Mouse (Mus musculus) kidney, embryonic 15.5 days (tissue): ENCODE results near the gene Hecw2. TPM values are rescaled to one million over a fixed set of nuclear protein-coding genes. Genes with fewer than 3 reads are reported as not detected.

ENCODE experiments used
- ATAC-seq: fragments of 200-750 bp; cut with Nextera tagmentation; replicated peaks from 2 replicates; pipeline ENCODE4 v1.8.0; 2017; ENCODE audit warnings: moderate TSS enrichment; ENCODE audit not compliant: low FRiP score
- H3K27ac ChIP-seq: fragments of 300-500 bp; sonication (generic); 2 replicates; pipeline ENCODE4 v1.5.1; 2015; ENCODE audit warnings: mild to moderate bottlenecking, inconsistent platforms
- H3K27me3 ChIP-seq: fragments of 300-500 bp; sonication (generic); 2 replicates; pipeline ENCODE4 v1.6.1; 2015; ENCODE audit warnings: inconsistent platforms
- H3K36me3 ChIP-seq: fragments of 300-500 bp; sonication (generic); 2 replicates; pipeline ENCODE4 v1.6.1; 2015; ENCODE audit warnings: inconsistent platforms
- H3K4me1 ChIP-seq: fragments of 300-500 bp; sonication (generic); 2 replicates; pipeline ENCODE4 v1.6.1; 2015; ENCODE audit warnings: inconsistent platforms
- H3K4me2 ChIP-seq: fragments of 300-500 bp; sonication (generic); 2 replicates; pipeline ENCODE4 v1.6.1; 2015; ENCODE audit warnings: moderate library complexity, mild to moderate bottlenecking, inconsistent platforms
- H3K4me3 ChIP-seq: fragments of 300-500 bp; sonication (generic); replicated peaks from 2 replicates; pipeline ENCODE4 v1.5.1; 2015; ENCODE audit warnings: mild to moderate bottlenecking, inconsistent platforms
- H3K9ac ChIP-seq: fragments of 300-500 bp; sonication (generic); 2 replicates; pipeline ENCODE4 v1.6.1; 2015; ENCODE audit warnings: mild to moderate bottlenecking, inconsistent platforms
- H3K9me3 ChIP-seq: fragments of 300-500 bp; sonication (generic); replicated peaks from 2 replicates; pipeline ENCODE4 v1.6.1; 2016; ENCODE audit warnings: inconsistent platforms
- WGBS: fragments of 180-500 bp; shearing (Covaris S2); methylation state at CpG from one replicate; pipeline ENCODE4 v1.1.7; 2015; ENCODE audit warnings: mixed read lengths; 5-methylcytosine and 5-hydroxymethylcytosine counted together
- polyA plus RNA-seq: library from polyadenylated mRNA; unstranded; fragments of >200 nt; fragmentation: Nextera tagmentation; extraction: Ambion mirVana; gene quantifications from 2 replicates; pipeline ENCODE4 v1.2.1, GENCODE M21; 2015

The Hecw2 gene
- polyA plus RNA-seq, 1 experiment from 2014 or later, result 3.2 TPM

DNA sequence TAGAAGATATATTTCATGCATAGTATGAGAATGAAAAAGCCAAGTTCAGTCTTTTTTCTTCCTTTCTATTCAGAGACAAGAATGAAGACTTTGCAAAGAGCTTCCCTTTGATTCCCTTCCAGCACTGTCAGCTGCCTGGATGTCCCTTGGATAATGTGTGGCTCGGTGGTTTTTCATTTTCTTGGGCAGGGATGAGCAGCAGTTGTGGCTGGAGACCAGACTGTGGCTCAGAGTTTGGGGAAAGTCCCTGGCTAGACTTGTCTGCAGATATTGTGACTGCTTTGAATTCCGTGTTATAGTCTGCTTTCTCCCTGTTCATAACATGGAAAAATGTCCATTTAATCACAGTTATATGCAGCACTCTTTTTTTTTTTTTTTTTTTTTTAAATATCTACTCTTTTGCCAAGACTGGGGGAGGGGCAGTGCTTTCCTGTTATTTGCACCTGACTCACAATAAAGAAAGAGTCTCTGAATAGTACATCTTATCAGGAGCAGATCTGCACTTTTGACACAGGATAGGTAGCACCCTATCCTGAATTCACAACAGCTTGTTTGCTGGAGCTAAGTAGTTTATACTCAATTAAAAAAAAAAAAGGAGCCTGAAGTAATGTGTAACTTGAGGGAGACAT, 380.8 kb downstream of the Hecw2 start:
- H3K4me3 ChIP-seq, result no peak overlapping the region
- no peak for ATAC-seq
- WGBS, result 77% methylated on average over 2 of the region's 2 CpGs
- H3K36me3 ChIP-seq, result no peaks in the 10 kb centered on the region
- H3K9me3 ChIP-seq, result no peaks in the 10 kb centered on the region
- no peak overlapping the region for H3K4me2 ChIP-seq
- no peaks in the 10 kb centered on the region for H3K27me3 ChIP-seq
- no peak overlapping the region for H3K27ac ChIP-seq
- no peak overlapping the region for H3K9ac ChIP-seq
- no peaks in the 10 kb centered on the region for H3K4me1 ChIP-seq

DNA sequence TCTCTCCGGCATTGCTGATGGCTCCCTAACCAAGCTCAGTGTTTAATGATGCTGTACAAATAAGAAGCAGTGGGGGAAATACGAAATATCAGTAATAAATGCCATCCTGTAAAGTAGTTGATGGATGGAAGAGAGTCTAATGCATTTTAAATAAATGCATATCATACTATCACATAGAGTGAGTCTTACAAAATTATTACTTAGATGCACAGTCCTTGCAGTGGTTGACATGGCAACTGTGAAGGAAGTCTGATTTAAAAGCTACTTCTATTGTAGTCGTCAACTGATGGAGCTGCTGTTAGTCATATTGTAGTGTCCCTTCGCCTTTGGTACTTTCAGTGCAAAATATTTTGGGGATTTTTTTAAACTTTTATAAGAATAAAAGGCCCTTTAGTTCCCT, 383.0 kb downstream of the Hecw2 start:
- ATAC-seq, result no peak
- Histone ChIP-seq H3K9me3 (no peaks in the 10 kb centered on the region), H3K4me2 (no peak overlapping the region), H3K27ac (no peak overlapping the region), H3K9ac (no peak overlapping the region), H3K27me3 (no peaks in the 10 kb centered on the region), H3K4me3 (no peak overlapping the region), H3K36me3 (no peaks in the 10 kb centered on the region), H3K4me1 (no peaks in the 10 kb centered on the region)
- 89% methylated on average over 4 of the region's 4 CpGs for WGBS

DNA sequence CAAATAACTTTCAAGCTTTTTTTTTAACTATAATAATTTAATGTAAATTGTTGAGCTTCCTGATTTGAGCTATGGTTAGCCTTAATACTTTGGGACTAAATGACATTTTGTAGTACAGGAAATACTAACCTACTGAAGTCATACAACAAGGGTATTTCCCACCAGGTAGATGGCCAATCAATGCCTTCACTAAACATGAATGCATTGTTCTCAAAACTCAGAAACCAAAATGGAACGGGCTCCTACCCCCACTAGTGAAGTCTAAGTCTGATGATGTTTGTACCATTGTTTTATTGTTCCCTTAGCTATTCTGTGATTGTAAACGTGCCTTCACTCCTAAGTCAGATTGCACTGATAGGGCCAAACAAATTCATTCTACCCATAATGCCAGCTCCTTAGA, 386.7 kb downstream of the Hecw2 start:
- Histone ChIP-seq H3K4me1 (no peaks in the 10 kb centered on the region), H3K27me3 (no peaks in the 10 kb centered on the region), H3K9ac (no peak overlapping the region), H3K4me3 (no peak overlapping the region), H3K27ac (no peak overlapping the region), H3K36me3 (no peaks in the 10 kb centered on the region), H3K4me2 (no peak overlapping the region), H3K9me3 (no peaks in the 10 kb centered on the region)
- no peak for ATAC-seq
- 75% methylated on average over 2 of the region's 2 CpGs for WGBS

DNA sequence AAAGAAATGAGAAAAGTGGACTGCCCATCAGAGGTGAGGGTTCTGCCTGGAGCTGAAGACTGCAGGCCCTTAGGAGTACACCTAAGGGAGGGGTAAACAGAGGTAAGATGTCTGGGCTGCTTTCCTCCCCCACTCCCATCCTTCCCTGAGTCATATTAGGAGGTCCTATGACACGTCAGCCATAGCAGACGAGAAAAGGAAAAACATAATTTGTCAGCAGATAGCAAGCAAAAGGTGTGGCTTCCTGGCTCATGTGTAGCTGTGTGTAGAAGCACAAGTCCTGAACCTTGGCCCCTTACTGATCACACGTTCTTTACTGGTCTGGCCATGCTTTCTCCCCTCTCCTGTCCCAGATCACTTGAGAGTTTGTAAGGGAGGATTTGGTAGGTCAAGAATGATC, 397.2 kb downstream of the Hecw2 start:
- ATAC-seq, result no peak
- Histone ChIP-seq H3K4me2 (no peak overlapping the region), H3K4me1 (no peaks in the 10 kb centered on the region), H3K9ac (no peak overlapping the region), H3K36me3 (no peaks in the 10 kb centered on the region), H3K4me3 (no peak overlapping the region), H3K27me3 (no peaks in the 10 kb centered on the region), H3K9me3 (no peaks in the 10 kb centered on the region), H3K27ac (no peak overlapping the region)
- 66% methylated on average over 3 of the region's 3 CpGs for WGBS

DNA sequence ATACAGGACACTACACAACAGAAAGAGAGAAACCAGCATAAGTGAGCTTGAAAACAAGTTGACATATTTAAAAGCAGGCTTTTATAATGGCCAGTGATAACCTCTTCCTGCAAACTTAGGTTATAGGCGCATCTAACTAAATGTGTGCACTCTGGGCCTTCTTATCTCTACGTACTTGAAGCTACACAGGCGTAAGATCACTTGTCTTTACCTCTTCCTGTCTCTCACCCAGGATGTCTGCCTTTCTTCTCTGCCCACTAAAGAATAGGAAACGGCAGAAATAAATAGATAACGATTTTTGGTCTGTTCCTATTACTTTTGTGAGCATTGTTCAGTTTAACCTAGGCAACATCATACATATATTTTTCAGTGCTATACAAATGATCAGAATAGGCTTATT, 397.9 kb downstream of the Hecw2 start:
- Histone ChIP-seq H3K27me3 (no peaks in the 10 kb centered on the region), H3K27ac (no peak overlapping the region), H3K36me3 (no peaks in the 10 kb centered on the region), H3K9me3 (no peaks in the 10 kb centered on the region), H3K4me2 (no peak overlapping the region), H3K4me3 (no peak overlapping the region), H3K9ac (no peak overlapping the region), H3K4me1 (no peaks in the 10 kb centered on the region)
- no peak for ATAC-seq
- WGBS, result 80% methylated on average over 5 of the region's 5 CpGs

- H3K9ac ChIP-seq, result no peak overlapping the region
- H3K27ac ChIP-seq, result no peak overlapping the region
- 88% methylated on average over 6 of the region's 6 CpGs for WGBS
- H3K4me2 ChIP-seq, result no peak overlapping the region
- no peaks in the 10 kb centered on the region for H3K27me3 ChIP-seq
- H3K36me3 ChIP-seq, result no peaks in the 10 kb centered on the region
- ATAC-seq, result no peak
- no peaks in the 10 kb centered on the region for H3K9me3 ChIP-seq
- no peak overlapping the region for H3K4me3 ChIP-seq
- H3K4me1 ChIP-seq, result no peaks in the 10 kb centered on the region
Observed at GRCm38 (mm10) chr1:53796271-53796670, 398.7 kb downstream of the Hecw2 start.

DNA sequence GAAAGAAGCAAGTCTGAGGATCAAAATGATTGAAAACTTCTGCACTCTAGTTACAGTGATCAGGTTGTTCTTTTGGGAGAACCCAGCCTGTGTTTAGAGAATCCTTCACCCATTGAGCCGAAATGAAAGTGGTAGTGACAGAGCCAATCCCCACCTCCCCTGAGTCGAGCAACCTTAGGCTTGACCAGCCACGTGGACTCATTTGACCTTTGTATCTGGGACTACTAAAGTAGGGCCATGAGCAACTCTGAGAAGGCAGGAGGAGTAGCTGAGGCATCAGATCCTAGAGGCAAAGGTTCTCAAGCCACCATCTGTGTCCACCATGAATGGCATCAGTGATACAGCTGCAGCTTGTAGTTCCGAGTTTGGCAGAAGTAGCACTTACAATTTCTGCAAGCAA, 399.4 kb downstream of the Hecw2 start:
- ATAC-seq, result no peak
- no peak overlapping the region for H3K9ac ChIP-seq
- no peaks in the 10 kb centered on the region for H3K9me3 ChIP-seq
- H3K4me1 ChIP-seq, result no peaks in the 10 kb centered on the region
- H3K4me3 ChIP-seq, result no peak overlapping the region
- no peak overlapping the region for H3K4me2 ChIP-seq
- H3K27me3 ChIP-seq, result no peaks in the 10 kb centered on the region
- 79% methylated on average over 4 of the region's 4 CpGs for whole genome bisulfite sequencing
- no peaks in the 10 kb centered on the region for H3K36me3 ChIP-seq
- H3K27ac ChIP-seq, result no peak overlapping the region

- no peak overlapping the region for H3K4me3 ChIP-seq
- ATAC-seq, result no peak
- H3K9me3 ChIP-seq, result no peaks in the 10 kb centered on the region
- H3K27me3 ChIP-seq, result no peaks in the 10 kb centered on the region
- no peaks in the 10 kb centered on the region for H3K4me1 ChIP-seq
- 90% methylated on average over 5 of the region's 5 CpGs for WGBS
- no peak overlapping the region for H3K9ac ChIP-seq
- H3K4me2 ChIP-seq, result no peak overlapping the region
- no peaks in the 10 kb centered on the region for H3K36me3 ChIP-seq
- H3K27ac ChIP-seq, result no peak overlapping the region
Observed at GRCm38 (mm10) chr1:53795081-53795480, 399.9 kb downstream of the Hecw2 start.

DNA sequence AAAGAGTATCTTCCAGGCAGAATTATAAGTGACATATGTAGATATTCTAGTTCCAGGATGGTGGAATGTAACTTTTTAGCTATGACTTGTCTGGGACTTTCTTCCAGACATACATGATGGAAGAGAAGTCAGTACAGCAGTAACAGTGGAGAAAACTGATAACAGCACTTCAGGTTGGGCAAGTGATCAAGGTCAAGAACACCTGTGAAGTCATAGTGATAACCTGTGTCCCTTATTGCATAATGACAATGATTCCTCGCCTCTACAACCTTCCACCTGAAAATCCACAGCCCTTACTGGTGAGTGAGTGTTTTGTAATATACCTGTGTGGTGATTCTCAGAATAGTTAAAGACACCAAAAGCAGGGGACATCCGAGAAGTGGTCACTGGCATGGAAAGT, 400.7 kb downstream of the Hecw2 start:
- no peaks in the 10 kb centered on the region for H3K9me3 ChIP-seq
- no peak overlapping the region for H3K4me3 ChIP-seq
- 86% methylated on average over 2 of the region's 2 CpGs for WGBS
- H3K4me1 ChIP-seq, result no peaks in the 10 kb centered on the region
- no peaks in the 10 kb centered on the region for H3K36me3 ChIP-seq
- no peaks in the 10 kb centered on the region for H3K27me3 ChIP-seq
- no peak for ATAC-seq
- H3K4me2 ChIP-seq, result no peak overlapping the region
- H3K9ac ChIP-seq, result no peak overlapping the region
- no peak overlapping the region for H3K27ac ChIP-seq

GRCm38 (mm10) chr1:53791343-53791742, 403.6 kb downstream of the Hecw2 start:
- Histone ChIP-seq H3K27ac (no peak overlapping the region), H3K9me3 (no peaks in the 10 kb centered on the region), H3K4me1 (no peaks in the 10 kb centered on the region), H3K9ac (no peak overlapping the region), H3K27me3 (no peaks in the 10 kb centered on the region), H3K4me2 (no peak overlapping the region), H3K4me3 (no peak overlapping the region), H3K36me3 (no peaks in the 10 kb centered on the region)
- no peak for ATAC-seq
- 80% methylated on average over 2 of the region's 2 CpGs for WGBS

DNA sequence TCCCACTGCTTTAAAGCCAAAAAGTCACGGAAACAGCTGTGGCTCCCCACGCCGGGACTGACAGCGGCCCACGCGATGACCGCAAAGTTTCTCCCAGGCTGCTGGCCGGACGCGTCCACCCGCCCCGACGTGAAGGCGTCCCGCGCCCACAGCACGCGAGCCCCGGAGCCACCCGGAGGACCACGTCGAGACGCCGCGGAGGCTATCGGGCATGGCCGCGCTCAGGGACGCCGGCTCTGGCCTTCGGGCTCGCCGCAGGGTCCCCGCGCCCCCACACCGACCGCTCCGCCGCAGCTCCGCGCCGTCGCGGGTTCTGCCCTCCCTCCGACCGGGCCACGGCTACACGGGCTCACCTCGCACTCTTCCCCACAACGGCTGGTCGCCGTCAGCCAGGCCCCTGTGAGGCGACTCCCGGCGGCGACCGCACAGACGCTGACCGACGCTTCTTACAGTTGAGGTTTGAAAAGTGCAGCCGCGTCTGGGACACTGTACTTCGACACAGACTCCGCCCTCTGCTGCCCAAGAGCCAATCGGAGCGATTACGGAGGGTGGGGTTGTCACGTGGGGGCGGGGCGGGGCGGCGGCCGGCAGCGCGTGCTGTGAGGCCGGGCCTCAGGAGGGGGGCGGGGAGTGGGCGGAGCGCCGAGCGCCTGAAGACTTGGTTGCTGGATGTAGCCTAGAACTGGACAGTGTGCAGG, 410.1 kb downstream of the Hecw2 start, which contains the start of gene Stk17b:
Gene Stk17b, minus strand, starts transcription at position 504 of the 698 bp plus-strand sequence.
- H3K36me3 ChIP-seq, result no peaks in the 10 kb centered on the region
- H3K27ac ChIP-seq, result peak within 1 kb of the TSS; percentile 92
- H3K9ac ChIP-seq, result peak within 1 kb of the TSS; percentile 76
- peak within 1 kb of the TSS; percentile 69 for H3K4me2 ChIP-seq
- peaks cover 3% of the 10 kb centered on the region; the same call in 1 of the 2 replicates for H3K4me1 ChIP-seq
- WGBS, result under 1% methylated on average over 73 of the region's 81 CpGs
- no peaks in the 10 kb centered on the region for H3K9me3 ChIP-seq
- H3K4me3 ChIP-seq, result peak within 1 kb of the TSS; percentile 93
- peak; percentile 99 for ATAC-seq
- H3K27me3 ChIP-seq, result no peaks in the 10 kb centered on the region

- Histone ChIP-seq H3K4me3 (peak overlapping the region; percentile 93), H3K4me1 (peaks cover 3% of the 10 kb centered on the region; the same call in 1 of the 2 replicates), H3K9me3 (no peaks in the 10 kb centered on the region), H3K27me3 (no peaks in the 10 kb centered on the region), H3K36me3 (no peaks in the 10 kb centered on the region), H3K9ac (peak overlapping the region; percentile 76), H3K27ac (peak overlapping the region; percentile 92), H3K4me2 (peak overlapping the region; percentile 69)
- under 1% methylated on average over 17 of the region's 17 CpGs for WGBS
- ATAC-seq, result peak; percentile 43
Observed at GRCm38 (mm10) chr1:53784291-53784720, 410.7 kb downstream of the Hecw2 start.
